Mouse (Mus musculus): ENCODE measurements around the gene Gja3.

The Gja3 gene

GRCm38 (mm10) chr14:57057563-57058321 is at the start of gene Gja3:
Gene Gja3 (minus strand): TSS chr14:57058100.
- ChIA-PET CTCF (interaction anchor here (0.6 to 2.0 kb wide), 15 partner anchors 10 to 880 kb away, joined by 3 to 11 read pairs (median 3); no protein-coding TSS in a partner anchor), POLR2A (interaction anchor here in 3 of 4 experiments (0.5 to 1.0 kb wide), 4 partner anchors 35 to 470 kb away, joined by 3 read pairs; partner anchors contain the start of gene Mphosph8 (in 1 of the 3))

GRCm38 (mm10) chr14:57107091-57107490 is 49.2 kb upstream of the Gja3 start:
- POLR2A ChIA-PET: interaction anchor here in 2 of 4 experiments (0.6 to 2.0 kb wide), 2 partner anchors 24 to 207 kb away, joined by 4 to 8 read pairs; no protein-coding TSS in a partner anchor
- CTCF ChIA-PET: interaction anchor here in 1 of 4 experiments (3.6 kb wide), 1 partner anchor 255 kb away, joined by 13 read pairs; no protein-coding TSS in a partner anchor

- ChIA-PET CTCF (interaction anchor here (0.5 to 3.6 kb wide), 7 partner anchors 13 to 1587 kb away, joined by 3 to 13 read pairs (median 4); partner anchors contain the start of gene Gja3 (in 1 of the 4)), POLR2A (interaction anchor here in 2 of 4 experiments (0.6 to 2.0 kb wide), 3 partner anchors 23 to 336 kb away, joined by 3 to 4 read pairs (median 3); no protein-coding TSS in a partner anchor)
Observed at GRCm38 (mm10) chr14:57105721-57106120, 47.8 kb upstream of the Gja3 start.

GRCm38 (mm10) chr14:57105111-57105510 is 47.2 kb upstream of the Gja3 start:
- POLR2A ChIA-PET: interaction anchor here in 3 of 4 experiments (0.5 to 2.0 kb wide), 7 partner anchors 18 to 1503 kb away, joined by 3 to 4 read pairs (median 3); no protein-coding TSS in a partner anchor
- CTCF ChIA-PET: interaction anchor here (0.5 to 3.6 kb wide), 9 partner anchors 12 to 1587 kb away, joined by 3 to 13 read pairs (median 5); partner anchors contain the start of gene Gja3 (in 1 of the 4)

GRCm38 (mm10) chr14:57104106-57105023 is 46.5 kb upstream of the Gja3 start, which contains the start of gene Gjb2:
Gene Gjb2 (minus strand): TSS chr14:57104702.
- CTCF ChIA-PET: interaction anchor here (0.5 to 3.6 kb wide), 13 partner anchors 8 to 790 kb away, joined by 3 to 23 read pairs (median 4); partner anchors contain the start of gene Gja3 (in 1 of the 4)
- POLR2A ChIA-PET: interaction anchor here in 3 of 4 experiments (0.5 to 1.1 kb wide), 8 partner anchors 13 to 1504 kb away, joined by 3 read pairs; no protein-coding TSS in a partner anchor

GRCm38 (mm10) chr14:57103711-57104105 is 45.8 kb upstream of the Gja3 start:
- POLR2A ChIA-PET: interaction anchor here in 2 of 4 experiments (0.6 to 0.8 kb wide), 5 partner anchors 13 to 501 kb away, joined by 3 to 6 read pairs (median 3); no protein-coding TSS in a partner anchor
- CTCF ChIA-PET: interaction anchor here (0.5 to 3.6 kb wide), 6 partner anchors 68 to 532 kb away, joined by 3 to 13 read pairs (median 4); no protein-coding TSS in a partner anchor

GRCm38 (mm10) chr14:57103121-57103520 is 45.2 kb upstream of the Gja3 start:
- POLR2A ChIA-PET: interaction anchor here in 2 of 4 experiments (0.6 to 0.8 kb wide), 3 partner anchors 12 to 502 kb away, joined by 3 to 6 read pairs (median 3); no protein-coding TSS in a partner anchor
- CTCF ChIA-PET: interaction anchor here in 2 of 4 experiments (0.6 to 0.8 kb wide), 2 partner anchors 153 to 531 kb away, joined by 3 to 12 read pairs; no protein-coding TSS in a partner anchor

GRCm38 (mm10) chr14:57101623-57102022 is 43.7 kb upstream of the Gja3 start:
- CTCF ChIA-PET: no interaction called here
- POLR2A ChIA-PET: interaction anchor here in 1 of 4 experiments (0.5 to 0.6 kb wide), 2 partner anchors 10 to 534 kb away, joined by 3 read pairs; no protein-coding TSS in a partner anchor

GRCm38 (mm10) chr14:57095855-57096254 is 38.0 kb upstream of the Gja3 start:
- CTCF ChIA-PET: interaction anchor here in 1 of 4 experiments (0.6 to 0.7 kb wide), 3 partner anchors 8 to 276 kb away, joined by 3 to 23 read pairs (median 3); partner anchors contain the start of gene Gjb2
- POLR2A ChIA-PET: no interaction called here

GRCm38 (mm10) chr14:57093029-57093428 is 35.1 kb upstream of the Gja3 start:
- CTCF ChIA-PET: interaction anchor here (0.7 to 1.6 kb wide), 10 partner anchors 12 to 501 kb away, joined by 3 to 8 read pairs (median 3); partner anchors contain the start of gene Gjb2 (in 1 of the 4)
- POLR2A ChIA-PET: interaction anchor here in 1 of 4 experiments (0.6 to 1.4 kb wide), 3 partner anchors 35 to 247 kb away, joined by 3 to 5 read pairs (median 3); partner anchors contain the start of gene Gja3

- CTCF ChIA-PET: no interaction called here
- POLR2A ChIA-PET: no interaction called here
Observed at GRCm38 (mm10) chr14:57090001-57090400, 32.1 kb upstream of the Gja3 start.

- POLR2A ChIA-PET: interaction anchor here in 1 of 4 experiments (0.6 kb wide), 1 partner anchor 168 kb away, joined by 4 read pairs; no protein-coding TSS in a partner anchor
- CTCF ChIA-PET: interaction anchor here in 1 of 4 experiments (0.6 kb wide), 1 partner anchor 183 kb away, joined by 4 read pairs; no protein-coding TSS in a partner anchor
Observed at GRCm38 (mm10) chr14:57089107-57089506, 31.2 kb upstream of the Gja3 start.

GRCm38 (mm10) chr14:57084180-57084668 is 26.3 kb upstream of the Gja3 start:
- CTCF ChIA-PET: interaction anchor here in 2 of 4 experiments (0.6 to 1.1 kb wide), 2 partner anchors 23 to 237 kb away, joined by 4 to 5 read pairs; no protein-coding TSS in a partner anchor
- POLR2A ChIA-PET: no interaction called here

GRCm38 (mm10) chr14:57082863-57083262 is 25.0 kb upstream of the Gja3 start:
- ChIA-PET POLR2A (interaction anchor here in 2 of 4 experiments (0.6 to 1.3 kb wide), 3 partner anchors 23 to 332 kb away, joined by 3 to 4 read pairs (median 4); no protein-coding TSS in a partner anchor), CTCF (interaction anchor here in 1 of 4 experiments (0.9 kb wide), 1 partner anchor 326 kb away, joined by 5 read pairs; no protein-coding TSS in a partner anchor)

- CTCF ChIA-PET: interaction anchor here in 2 of 4 experiments (0.6 to 1.9 kb wide), 2 partner anchors 34 to 287 kb away, joined by 3 to 6 read pairs; no protein-coding TSS in a partner anchor
- POLR2A ChIA-PET: no interaction called here
Observed at GRCm38 (mm10) chr14:57075537-57075936, 17.6 kb upstream of the Gja3 start.

GRCm38 (mm10) chr14:57069906-57070305 is 12.0 kb upstream of the Gja3 start:
- CTCF ChIA-PET: interaction anchor here in 3 of 4 experiments (0.6 to 3.1 kb wide), 19 partner anchors 8 to 694 kb away, joined by 3 to 14 read pairs (median 4); partner anchors contain the start of gene Gja3 (in 2 of the 3)
- POLR2A ChIA-PET: interaction anchor here in 1 of 4 experiments (1.3 kb wide), 1 partner anchor 100 kb away, joined by 3 read pairs; no protein-coding TSS in a partner anchor

- ChIA-PET CTCF (interaction anchor here in 1 of 4 experiments (0.5 kb wide), 1 partner anchor 154 kb away, joined by 10 read pairs; no protein-coding TSS in a partner anchor), POLR2A (interaction anchor here in 1 of 4 experiments (0.9 kb wide), 1 partner anchor 103 kb away, joined by 3 read pairs; no protein-coding TSS in a partner anchor)
Observed at GRCm38 (mm10) chr14:57066053-57066452, 8.2 kb upstream of the Gja3 start.
